Mouse (Mus musculus): ENCODE results near the gene Dap. TPM values are rescaled to one million over a fixed set of nuclear protein-coding genes. Genes with fewer than 3 reads are reported as not detected.

The Dap gene
- polyA plus RNA-seq, 1 experiment, result 34.9 TPM

DNA sequence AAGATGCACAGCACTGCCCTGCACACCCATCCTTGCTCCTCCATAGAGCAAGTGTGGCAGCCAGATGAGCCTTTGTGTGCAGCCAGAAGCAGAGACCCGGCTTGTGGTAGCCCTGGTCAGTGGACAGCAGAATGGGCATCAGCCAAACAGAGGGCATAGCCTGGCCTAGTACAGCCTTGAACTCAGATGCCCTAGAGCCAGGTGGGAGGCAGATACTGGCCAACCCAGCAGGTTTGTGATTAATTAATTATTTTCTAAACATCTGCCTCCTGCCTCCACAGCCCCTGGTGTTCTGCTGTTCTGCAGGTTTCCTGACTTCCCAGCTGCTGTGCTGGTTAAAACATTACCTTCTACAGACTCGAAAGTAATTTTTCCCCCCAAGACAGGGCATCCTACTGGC lies 55.0 kb downstream of the Dap start:
- TF ChIP-seq CTCF (IDR thresholded peaks at IDR 0.05; ENCODE audit: borderline replicate concordance, control insufficient read depth, extremely low read depth, insufficient read depth, low read length, poor library complexity), result no peak
- TF ChIP-seq POLR2A (IDR thresholded peaks at IDR 0.05; ENCODE audit: control insufficient read depth, extremely low read depth, insufficient read depth, low read length, poor library complexity), result no peak
- 75% methylated on average over 2 of the region's 2 CpGs for WGBS
- Histone ChIP-seq H3K4me1 (replicated peaks; ENCODE audit: control insufficient read depth, insufficient read depth, low read length) (no peaks in the 10 kb centered on the region), H3K27me3 (ENCODE audit: control insufficient read depth, insufficient read depth, low read length) (no peaks in the 10 kb centered on the region), H3K27ac (ENCODE audit: control insufficient read depth, insufficient read depth, low read length) (no peak overlapping the region), H3K36me3 (ENCODE audit: control insufficient read depth, insufficient read depth, low read length) (no peaks in the 10 kb centered on the region), H3K4me3 (ENCODE audit: control insufficient read depth, insufficient read depth, low read length) (no peak overlapping the region)
- DNase-seq, result no peak

- no peaks in the 10 kb centered on the region for H3K4me1 ChIP-seq (replicated peaks; ENCODE audit: control insufficient read depth, insufficient read depth, low read length)
- H3K27me3 ChIP-seq (ENCODE audit: control insufficient read depth, insufficient read depth, low read length), result no peaks in the 10 kb centered on the region
- no peak for DNase-seq
- H3K27ac ChIP-seq (ENCODE audit: control insufficient read depth, insufficient read depth, low read length), result no peak overlapping the region
- no peak overlapping the region for H3K4me3 ChIP-seq (ENCODE audit: control insufficient read depth, insufficient read depth, low read length)
- no peaks in the 10 kb centered on the region for H3K36me3 ChIP-seq (ENCODE audit: control insufficient read depth, insufficient read depth, low read length)
- TF ChIP-seq POLR2A (IDR thresholded peaks at IDR 0.05; ENCODE audit: control insufficient read depth, extremely low read depth, insufficient read depth, low read length, poor library complexity) (no peak), CTCF (IDR thresholded peaks at IDR 0.05; ENCODE audit: borderline replicate concordance, control insufficient read depth, extremely low read depth, insufficient read depth, low read length, poor library complexity) (no peak)
- 74% methylated on average over 6 of the region's 6 CpGs for WGBS
These were observed 55.5 kb downstream of the Dap start for GRCm38 (mm10) chr15:31279577-31280004.

DNA sequence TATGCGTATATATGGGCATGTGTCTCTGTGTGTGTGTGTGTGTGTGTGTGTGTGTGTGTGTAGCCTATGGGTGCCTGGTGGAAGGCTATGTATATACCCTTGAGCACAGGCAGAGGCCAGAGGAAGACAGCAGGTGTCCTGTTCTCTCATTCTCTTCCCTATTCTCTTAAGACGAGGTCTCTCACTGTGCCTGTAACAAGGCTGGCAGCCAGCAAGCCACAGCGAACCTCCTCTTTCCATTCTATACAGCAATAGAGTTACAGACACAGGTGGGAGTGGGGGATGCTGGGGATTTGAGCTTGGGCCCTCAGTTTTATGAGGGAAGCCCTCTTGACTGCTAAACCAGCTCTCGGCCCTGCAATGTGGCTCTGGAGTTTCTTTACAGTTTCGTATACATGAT lies 55.9 kb downstream of the Dap start:
- DNase-seq, result no peak
- Histone ChIP-seq H3K4me3 (ENCODE audit: control insufficient read depth, insufficient read depth, low read length) (no peak overlapping the region), H3K27me3 (ENCODE audit: control insufficient read depth, insufficient read depth, low read length) (no peaks in the 10 kb centered on the region), H3K27ac (ENCODE audit: control insufficient read depth, insufficient read depth, low read length) (no peak overlapping the region), H3K36me3 (ENCODE audit: control insufficient read depth, insufficient read depth, low read length) (no peaks in the 10 kb centered on the region), H3K4me1 (replicated peaks; ENCODE audit: control insufficient read depth, insufficient read depth, low read length) (no peaks in the 10 kb centered on the region)
- WGBS, result 93% methylated on average over 5 of the region's 5 CpGs
- TF ChIP-seq CTCF (IDR thresholded peaks at IDR 0.05; ENCODE audit: borderline replicate concordance, control insufficient read depth, extremely low read depth, insufficient read depth, low read length, poor library complexity) (no peak), POLR2A (IDR thresholded peaks at IDR 0.05; ENCODE audit: control insufficient read depth, extremely low read depth, insufficient read depth, low read length, poor library complexity) (no peak)

- no peaks in the 10 kb centered on the region for H3K4me1 ChIP-seq (replicated peaks; ENCODE audit: control insufficient read depth, insufficient read depth, low read length)
- TF ChIP-seq CTCF (IDR thresholded peaks at IDR 0.05; ENCODE audit: borderline replicate concordance, control insufficient read depth, extremely low read depth, insufficient read depth, low read length, poor library complexity) (no peak), POLR2A (IDR thresholded peaks at IDR 0.05; ENCODE audit: control insufficient read depth, extremely low read depth, insufficient read depth, low read length, poor library complexity) (no peak)
- no peaks in the 10 kb centered on the region for H3K36me3 ChIP-seq (ENCODE audit: control insufficient read depth, insufficient read depth, low read length)
- 93% methylated on average over 2 of the region's 2 CpGs for WGBS
- no peak for DNase-seq
- no peaks in the 10 kb centered on the region for H3K27me3 ChIP-seq (ENCODE audit: control insufficient read depth, insufficient read depth, low read length)
- H3K27ac ChIP-seq (ENCODE audit: control insufficient read depth, insufficient read depth, low read length), result no peak overlapping the region
- H3K4me3 ChIP-seq (ENCODE audit: control insufficient read depth, insufficient read depth, low read length), result no peak overlapping the region
These were observed 56.6 kb downstream of the Dap start for GRCm38 (mm10) chr15:31280683-31281082.

DNA sequence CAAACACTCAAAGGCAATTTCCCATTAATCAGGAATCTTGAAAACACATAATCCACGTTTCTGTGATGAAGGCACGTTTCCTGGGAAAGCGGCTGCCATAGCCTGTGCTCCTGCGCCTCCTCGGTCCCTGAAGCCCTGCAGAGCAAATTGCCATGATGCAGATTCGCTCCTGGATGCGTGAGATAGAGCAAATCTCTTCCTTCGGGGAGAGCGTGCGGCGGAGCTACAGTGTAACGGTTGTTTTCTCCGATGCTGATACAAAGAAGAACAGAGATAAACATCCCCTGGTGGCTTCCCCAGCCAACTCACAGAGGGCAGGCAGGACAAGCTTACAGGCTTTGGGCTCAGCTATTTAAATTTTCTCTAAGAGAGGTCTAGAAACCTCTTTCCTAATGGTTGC lies 57.7 kb downstream of the Dap start:
- no peak overlapping the region for H3K27ac ChIP-seq (ENCODE audit: control insufficient read depth, insufficient read depth, low read length)
- H3K4me1 ChIP-seq (replicated peaks; ENCODE audit: control insufficient read depth, insufficient read depth, low read length), result no peaks in the 10 kb centered on the region
- TF ChIP-seq POLR2A (IDR thresholded peaks at IDR 0.05; ENCODE audit: control insufficient read depth, extremely low read depth, insufficient read depth, low read length, poor library complexity) (no peak), CTCF (IDR thresholded peaks at IDR 0.05; ENCODE audit: borderline replicate concordance, control insufficient read depth, extremely low read depth, insufficient read depth, low read length, poor library complexity) (no peak)
- no peaks in the 10 kb centered on the region for H3K27me3 ChIP-seq (ENCODE audit: control insufficient read depth, insufficient read depth, low read length)
- H3K4me3 ChIP-seq (ENCODE audit: control insufficient read depth, insufficient read depth, low read length), result no peak overlapping the region
- H3K36me3 ChIP-seq (ENCODE audit: control insufficient read depth, insufficient read depth, low read length), result no peaks in the 10 kb centered on the region
- WGBS, result 94% methylated on average over 13 of the region's 13 CpGs
- DNase-seq, result no peak

- H3K4me1 ChIP-seq (replicated peaks; ENCODE audit: control insufficient read depth, insufficient read depth, low read length), result no peaks in the 10 kb centered on the region
- H3K4me3 ChIP-seq (ENCODE audit: control insufficient read depth, insufficient read depth, low read length), result no peak overlapping the region
- no peak for TF ChIP-seq CTCF (IDR thresholded peaks at IDR 0.05; ENCODE audit: borderline replicate concordance, control insufficient read depth, extremely low read depth, insufficient read depth, low read length, poor library complexity)
- TF ChIP-seq POLR2A (IDR thresholded peaks at IDR 0.05; ENCODE audit: control insufficient read depth, extremely low read depth, insufficient read depth, low read length, poor library complexity), result no peak
- H3K27ac ChIP-seq (ENCODE audit: control insufficient read depth, insufficient read depth, low read length), result no peak overlapping the region
- H3K36me3 ChIP-seq (ENCODE audit: control insufficient read depth, insufficient read depth, low read length), result no peaks in the 10 kb centered on the region
- WGBS, result 84% methylated on average over 3 of the region's 3 CpGs
- no peaks in the 10 kb centered on the region for H3K27me3 ChIP-seq (ENCODE audit: control insufficient read depth, insufficient read depth, low read length)
- DNase-seq, result no peak
These were observed 58.2 kb downstream of the Dap start for GRCm38 (mm10) chr15:31282353-31282752.

DNA sequence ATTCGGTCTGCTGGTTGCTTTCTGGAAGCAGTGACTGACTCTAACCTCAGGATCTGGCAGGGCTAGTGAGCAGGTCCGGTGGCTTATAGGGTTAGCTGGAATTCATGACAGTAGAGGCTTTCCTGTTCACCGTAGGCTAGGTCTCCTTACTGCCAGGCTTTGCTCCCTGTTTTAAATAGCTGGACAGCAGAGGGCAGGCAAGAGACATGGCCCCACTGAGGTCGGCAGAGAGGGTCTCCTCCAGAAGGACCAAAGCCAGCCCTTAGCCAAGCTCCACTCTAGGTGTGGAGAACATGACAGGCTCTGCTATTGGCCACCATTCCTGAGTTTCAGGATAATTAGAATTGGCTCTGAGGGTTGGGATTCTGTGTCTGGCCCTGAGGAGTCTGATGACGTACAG lies 60.0 kb downstream of the Dap start:
- TF ChIP-seq CTCF (IDR thresholded peaks at IDR 0.05; ENCODE audit: borderline replicate concordance, control insufficient read depth, extremely low read depth, insufficient read depth, low read length, poor library complexity), result no peak
- TF ChIP-seq POLR2A (IDR thresholded peaks at IDR 0.05; ENCODE audit: control insufficient read depth, extremely low read depth, insufficient read depth, low read length, poor library complexity), result no peak
- DNase-seq, result no peak
- no peak overlapping the region for H3K27ac ChIP-seq (ENCODE audit: control insufficient read depth, insufficient read depth, low read length)
- H3K4me1 ChIP-seq (replicated peaks; ENCODE audit: control insufficient read depth, insufficient read depth, low read length), result no peaks in the 10 kb centered on the region
- no peak overlapping the region for H3K4me3 ChIP-seq (ENCODE audit: control insufficient read depth, insufficient read depth, low read length)
- WGBS, result 72% methylated on average over 5 of the region's 5 CpGs
- H3K27me3 ChIP-seq (ENCODE audit: control insufficient read depth, insufficient read depth, low read length), result no peaks in the 10 kb centered on the region
- H3K36me3 ChIP-seq (ENCODE audit: control insufficient read depth, insufficient read depth, low read length), result no peaks in the 10 kb centered on the region
